Mouse (Mus musculus) small intestine, adult 2 months (tissue): ENCODE measurements around the gene Cped1.

Experiments used
- CTCF ChIP-seq: fragments of 200-500 bp; IDR thresholded peaks from 2 replicates; pipeline ENCODE4 v1.5.1; 2012; ENCODE audit warnings: low read depth, mild to moderate bottlenecking, control low read depth, inconsistent platforms, low read length, moderate library complexity, mixed read lengths; ENCODE audit not compliant: insufficient replicate concordance, insufficient read length; ENCODE audit errors: extremely low read depth
- POLR2A ChIP-seq: fragments of 200-500 bp; IDR thresholded peaks from 2 replicates; pipeline ENCODE4 v1.6.1; 2012; ENCODE audit warnings: low read depth, mild to moderate bottlenecking, control low read depth, inconsistent platforms, low read length, moderate library complexity

- TF ChIP-seq POLR2A (no peak), CTCF (no peak)
Observed at GRCm38 (mm10) chr6:22104211-22104610, 118.5 kb downstream of the Cped1 start.
